Mouse (Mus musculus) embryo, embryonic 11.5 days (tissue): ENCODE measurements around the gene Msh6.
"Not testable (repeated sequence)": the region's sequence is repeated elsewhere in the genome, so short reads cannot be mapped to it uniquely, and the experiment has no call there.

Source experiments
- DNase-seq: peaks from one replicate; pipeline ENCODE4 v3.0.0-alpha.2; 2012; ENCODE audit warnings: low read depth, low spot score

Msh6 gene

DNA sequence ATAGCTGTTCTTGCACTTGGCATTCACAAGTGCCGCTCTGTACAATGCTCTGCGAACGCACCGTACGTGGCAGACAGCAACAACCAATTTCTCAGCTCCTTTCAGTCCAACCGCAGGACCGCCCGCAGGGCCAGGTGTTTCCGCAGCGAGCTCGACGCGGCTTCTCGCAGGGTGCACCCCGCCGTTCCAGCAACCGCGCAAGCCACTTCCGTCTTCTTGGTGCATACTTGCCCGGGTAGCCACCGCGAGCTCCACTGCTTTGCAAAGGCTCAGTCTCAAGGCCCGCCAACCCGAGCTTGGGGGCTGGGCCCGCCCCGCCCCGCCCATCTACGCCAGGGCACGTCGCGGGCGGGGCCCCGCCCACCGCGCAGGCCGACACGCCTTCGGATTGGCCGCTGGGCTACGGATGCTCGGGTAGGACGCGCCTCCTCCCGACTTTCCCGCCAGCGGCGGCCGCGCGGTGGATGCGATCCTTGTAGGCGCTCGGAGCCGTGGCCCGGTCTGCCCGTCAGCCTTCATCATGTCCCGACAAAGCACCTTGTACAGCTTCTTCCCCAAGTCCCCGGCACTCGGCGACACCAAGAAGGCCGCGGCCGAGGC is at the start of gene Msh6:
Msh6 (plus strand) TSS at position 434 of the 600 bp plus-strand sequence.
- DNase-seq = peak; percentile 93

DNA sequence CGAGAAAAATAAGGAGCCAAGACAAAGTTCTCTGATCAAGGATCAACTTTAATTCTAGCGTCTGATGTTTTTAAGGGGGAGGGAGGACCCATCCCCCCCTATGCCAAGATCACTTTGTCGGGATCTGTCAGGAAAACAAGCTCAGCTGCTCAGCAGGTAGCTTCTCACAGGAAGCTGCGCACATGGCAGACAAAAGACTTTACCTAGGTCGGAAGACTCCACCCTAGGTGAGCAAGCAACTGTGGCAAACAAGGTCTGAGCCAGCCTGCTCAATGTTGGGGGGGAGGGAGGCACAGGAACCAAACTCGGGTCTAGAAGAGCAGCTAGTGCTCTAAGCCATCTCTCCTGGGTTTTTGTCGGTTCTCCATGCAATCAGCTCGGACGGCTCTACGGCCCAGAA is 40.5 kb upstream of the Msh6 start:
- no peak for DNase-seq

GRCm38 (mm10) chr17:87934736-87935135 is 40.1 kb upstream of the Msh6 start:
- DNase-seq = no peak

- DNase-seq = no peak
Observed at GRCm38 (mm10) chr17:87936156-87936555, 38.7 kb upstream of the Msh6 start.

- peak; percentile 59 for DNase-seq
Observed at GRCm38 (mm10) chr17:87948965-87949584, 25.8 kb upstream of the Msh6 start.

DNA sequence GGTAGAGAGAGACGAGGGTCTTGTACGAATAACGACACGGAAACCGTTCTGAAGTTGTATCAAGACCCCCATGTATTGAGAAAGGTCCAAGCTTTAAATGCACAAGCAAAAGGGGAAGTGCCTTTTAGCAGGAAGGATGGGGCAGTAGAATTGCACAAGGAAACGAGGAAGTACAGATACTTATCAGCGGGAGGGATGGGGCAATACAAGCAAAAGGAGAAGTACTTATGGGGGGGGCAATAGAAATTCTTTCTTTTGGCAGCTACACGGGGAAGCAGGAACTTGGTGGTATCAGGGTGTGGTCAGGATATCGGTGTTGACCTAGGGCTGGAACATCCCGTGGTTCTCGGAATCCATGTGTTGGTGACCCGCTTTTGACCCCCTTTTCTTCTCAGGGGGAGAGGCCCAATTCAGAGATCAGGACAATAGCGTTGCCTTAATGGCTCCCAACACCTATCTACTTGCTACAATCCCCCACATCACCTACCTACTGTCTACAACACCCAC is 20.2 kb upstream of the Msh6 start:
- not testable (repeated sequence) for DNase-seq

GRCm38 (mm10) chr17:87957096-87957840 is 17.6 kb upstream of the Msh6 start:
- no peak for DNase-seq

- no peak for DNase-seq
Observed at GRCm38 (mm10) chr17:87958283-87958682, 16.6 kb upstream of the Msh6 start.

GRCm38 (mm10) chr17:87959406-87959805 is 15.5 kb upstream of the Msh6 start:
- DNase-seq = not testable (repeated sequence)

DNA sequence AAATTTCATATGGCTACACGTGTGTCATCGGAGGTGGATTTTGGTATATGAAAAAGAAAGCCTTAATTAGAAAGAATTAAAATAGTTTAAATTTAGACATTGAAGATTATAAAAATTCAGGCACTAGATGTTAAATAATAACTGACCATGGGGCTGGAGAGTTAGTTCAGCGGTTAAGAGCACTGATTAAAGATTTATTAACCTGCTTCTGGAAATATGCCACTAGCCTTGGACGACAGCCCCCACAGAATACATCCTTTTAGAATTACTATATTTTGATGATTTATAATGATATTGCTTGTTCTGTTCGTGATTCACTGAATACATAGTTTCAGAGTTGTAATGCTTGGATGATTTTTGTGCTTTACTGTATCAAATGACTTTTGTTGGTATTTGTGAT is 14.9 kb upstream of the Msh6 start:
- not testable (repeated sequence) for DNase-seq

DNA sequence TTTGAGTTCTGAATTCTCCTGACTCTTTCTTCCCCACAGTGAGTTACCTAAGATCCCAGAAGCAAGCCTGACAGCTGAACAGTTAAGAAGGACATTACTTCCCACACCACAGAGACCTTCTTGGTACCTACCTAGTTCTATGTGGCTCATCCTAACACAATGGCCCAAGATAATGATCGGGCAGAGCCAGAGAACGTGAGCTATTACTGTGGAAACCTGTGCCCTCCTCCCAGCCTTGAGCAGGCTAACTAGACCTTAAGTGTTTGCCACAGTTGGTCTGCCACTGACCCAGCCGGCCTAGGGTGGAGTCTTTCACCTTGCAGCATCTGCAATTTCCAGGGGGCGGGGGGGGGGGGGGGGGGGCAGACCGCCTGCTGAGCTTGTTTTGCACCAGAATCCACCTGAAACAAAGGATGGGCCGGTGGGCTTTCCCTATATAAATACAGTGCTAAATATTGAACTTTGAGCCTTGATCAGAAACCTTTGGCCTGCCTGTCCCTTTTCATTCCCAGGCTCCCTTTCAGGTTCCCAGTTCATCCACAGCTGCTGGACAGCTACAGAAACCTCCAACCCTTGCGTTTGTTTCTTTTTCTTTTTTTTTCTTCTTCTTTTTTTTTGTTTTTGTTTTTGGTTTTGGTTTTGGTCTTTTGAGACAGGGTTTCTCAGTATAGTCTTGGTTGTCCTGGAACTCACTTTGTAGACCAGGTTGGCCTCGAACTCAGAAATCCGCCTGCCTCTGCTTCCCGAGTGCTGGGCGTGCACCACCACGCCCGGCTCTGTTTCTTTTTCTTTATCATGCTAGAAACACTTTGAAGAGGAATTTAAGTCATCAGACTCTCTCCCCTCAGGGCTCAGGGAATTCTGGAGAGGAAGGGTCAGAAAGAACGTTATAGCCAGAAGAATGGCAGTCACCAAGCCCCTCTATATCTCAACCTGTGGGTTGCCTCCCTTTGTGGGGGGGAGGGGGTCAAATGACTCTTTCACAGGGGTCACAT is 11.5 kb upstream of the Msh6 start:
- no peak for DNase-seq

DNA sequence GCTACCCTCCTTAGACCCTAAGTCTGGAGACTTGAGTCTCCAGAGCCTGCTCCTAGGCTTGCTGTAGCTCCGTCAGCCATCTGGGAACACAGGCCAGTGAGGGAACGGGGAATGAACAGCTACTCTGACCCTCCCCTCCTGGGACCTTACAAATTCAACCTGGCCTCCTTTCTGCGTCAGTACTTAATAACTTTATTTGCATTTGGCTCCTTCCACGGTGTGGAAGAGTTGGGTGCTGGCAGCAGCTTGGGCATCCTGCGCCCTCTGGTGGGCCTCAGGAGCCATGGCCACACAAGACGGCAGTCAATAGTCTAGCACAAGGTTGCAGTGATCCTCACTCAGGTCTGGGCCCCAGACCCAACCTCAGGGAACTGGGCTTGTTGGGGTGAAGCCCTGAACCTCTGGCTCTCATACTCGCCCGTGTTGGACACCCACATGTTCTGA is 6.4 kb upstream of the Msh6 start:
- DNase-seq = not testable (repeated sequence)

- DNase-seq = not testable (repeated sequence)
Observed at GRCm38 (mm10) chr17:87971696-87972591, 2.9 kb upstream of the Msh6 start.

- no peak for DNase-seq
Observed at GRCm38 (mm10) chr17:87972856-87973255, 2.0 kb upstream of the Msh6 start.

- DNase-seq = no peak
Observed at GRCm38 (mm10) chr17:87973261-87974167, 1.3 kb upstream of the Msh6 start.

DNA sequence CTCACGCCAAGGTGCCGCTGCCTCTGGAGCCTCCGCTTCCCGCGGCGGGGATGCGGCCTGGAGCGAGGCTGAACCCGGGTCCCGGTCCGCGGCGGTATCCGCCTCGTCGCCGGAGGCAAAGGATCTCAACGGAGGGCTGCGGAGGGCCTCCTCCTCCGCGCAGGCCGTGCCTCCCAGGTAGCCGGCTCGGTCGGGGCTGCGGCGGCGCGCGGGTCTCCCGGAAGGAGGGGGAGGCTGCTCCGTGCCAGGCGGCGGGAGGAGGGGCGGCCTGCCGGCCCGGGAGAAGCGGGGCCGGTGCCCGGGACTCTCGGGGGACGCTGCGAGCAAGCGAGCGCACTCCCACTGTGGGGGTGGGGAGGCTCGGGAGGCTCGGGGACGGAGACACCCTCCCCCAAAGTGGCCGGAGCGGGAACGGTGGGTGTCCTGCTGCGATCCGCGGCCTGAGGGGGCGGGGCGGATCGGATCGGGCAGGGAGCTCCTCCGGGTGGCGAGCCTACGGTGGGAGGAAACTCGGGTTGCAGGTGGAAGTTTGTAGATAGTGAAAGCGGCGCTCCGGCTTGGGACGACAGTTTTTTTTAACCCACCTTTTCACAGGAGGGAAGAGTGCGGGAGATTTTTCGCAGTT is 479 bp downstream of the Msh6 start:
- peak; percentile 20 for DNase-seq

DNA sequence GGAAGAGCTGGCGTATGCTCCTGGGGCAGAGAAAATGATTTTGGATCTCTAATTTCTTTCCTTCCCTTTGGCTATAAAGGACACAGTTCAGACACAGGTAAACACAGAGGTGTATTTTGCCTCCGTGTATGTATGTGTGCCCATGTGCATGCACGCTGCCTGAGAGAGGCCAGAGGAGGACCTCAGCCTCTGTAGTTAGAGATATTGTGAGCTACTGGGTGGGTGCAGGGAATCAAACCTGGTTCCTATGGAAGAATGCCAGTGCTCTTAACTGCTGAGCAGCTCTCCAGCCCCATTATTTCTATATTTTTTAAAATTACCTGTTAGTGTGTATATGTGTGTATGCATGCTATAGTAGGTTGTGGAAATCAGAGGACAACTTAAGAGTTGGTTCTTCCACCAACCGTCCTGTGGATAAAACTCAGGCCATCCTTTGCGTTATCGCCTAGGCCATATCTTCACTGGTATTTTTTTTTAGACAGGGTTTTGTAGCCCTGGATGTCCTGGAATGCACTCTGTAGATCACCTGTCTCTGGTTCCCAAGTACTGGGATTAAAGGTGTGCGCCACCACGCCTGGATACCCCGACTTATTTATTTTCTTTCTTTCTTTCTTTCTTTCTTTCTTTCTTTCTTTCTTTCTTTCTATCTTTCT is 1.4 kb downstream of the Msh6 start:
- no peak for DNase-seq

DNA sequence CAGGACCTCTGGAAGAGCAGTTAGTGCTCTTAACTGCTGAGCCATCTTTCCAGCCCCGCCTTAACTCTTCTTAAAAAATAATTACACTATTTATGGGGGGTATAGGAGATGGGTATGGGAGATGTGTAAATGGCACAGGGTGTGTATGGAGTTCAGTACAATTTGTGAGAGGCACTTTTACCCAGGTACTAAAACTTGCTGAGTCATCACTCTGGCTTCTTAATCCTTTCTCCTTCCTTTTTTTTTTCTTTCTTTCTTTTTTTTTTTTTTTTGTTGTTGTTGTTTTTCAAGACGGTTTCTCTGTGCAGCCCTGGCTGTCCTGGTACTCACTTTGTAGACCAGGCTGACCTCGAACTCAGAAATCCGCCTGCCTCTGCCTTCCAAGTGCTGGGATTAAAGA is 2.1 kb downstream of the Msh6 start:
- DNase-seq = not testable (repeated sequence)
